ENCODE assay signal across 8 mouse cellular contexts in genomic region chr13:51748009-51748552, GRCm38 (mm10). TPM values are rescaled to one million over a fixed set of nuclear protein-coding genes. Genes with fewer than 3 reads are reported as not detected.
DNase-seq lines count a peak whose midpoint lies in the region; ATAC-seq and TF ChIP-seq lines count a peak whose summit lies in the region.

No protein-coding gene starts in this region.

- ATAC-seq in heart, embryonic 15.5 days (replicated peaks; ENCODE audit: insufficient number of reproducible peaks, insufficient read depth, low FRiP score, low read depth) = peak; percentile 25; the same call in 1 of the 2 replicates
- ATAC-seq in monocyte, adult 5-6 weeks (replicated peaks; ENCODE audit: insufficient number of reproducible peaks, low FRiP score, low TSS enrichment, poor library complexity, severe bottlenecking) = peak; percentile 85
- ATAC-seq in midbrain, postnatal 0 days (ENCODE audit: low FRiP score) = no peak

- H3K4me1 ChIP-seq in heart, embryonic 15.5 days (replicated peaks) = peaks cover 64% of the 10 kb centered on the region
- no peaks in the 10 kb centered on the region; the same call in 1 of the 2 replicates for H3K4me1 ChIP-seq in midbrain, postnatal 0 days (ENCODE audit: insufficient read depth, low read length)

- H3K9me3 ChIP-seq in heart, embryonic 15.5 days (replicated peaks) = no peaks in the 10 kb centered on the region
- no peaks in the 10 kb centered on the region for H3K9me3 ChIP-seq in midbrain, postnatal 0 days (ENCODE audit: low read length)

- H3K4me3 ChIP-seq in heart, embryonic 15.5 days = no peak overlapping the region
- H3K4me3 ChIP-seq in midbrain, postnatal 0 days (ENCODE audit: low read depth, low read length) = no peak overlapping the region

- H3K9ac ChIP-seq in heart, embryonic 15.5 days = no peak overlapping the region
- H3K9ac ChIP-seq in midbrain, postnatal 0 days (replicated peaks; ENCODE audit: low read length, poor library complexity, severe bottlenecking) = no peak overlapping the region

- WGBS in heart, embryonic 15.5 days = 43% methylated on average over 12 of the region's 12 CpGs
- 27% methylated on average over 12 of the region's 12 CpGs for WGBS in large intestine, adult 2 months
- 77% methylated on average over 12 of the region's 12 CpGs for WGBS in midbrain, postnatal 0 days

- no peaks in the 10 kb centered on the region for H3K27me3 ChIP-seq in heart, embryonic 15.5 days
- no peaks in the 10 kb centered on the region for H3K27me3 ChIP-seq in midbrain, postnatal 0 days (ENCODE audit: insufficient read depth, low read length)

- TF ChIP-seq CTCF in midbrain, postnatal 0 days (IDR thresholded peaks at IDR 0.05) = no peak

- H3K27ac ChIP-seq in heart, embryonic 15.5 days = peak overlapping the region; percentile 22; the same call in 1 of the 2 replicates
- no peak overlapping the region for H3K27ac ChIP-seq in midbrain, postnatal 0 days (ENCODE audit: low read depth, low read length)

- peak overlapping the region; percentile 12; the same call in 1 of the 2 replicates for H3K4me2 ChIP-seq in heart, embryonic 15.5 days
- H3K4me2 ChIP-seq in midbrain, postnatal 0 days (ENCODE audit: low read depth, low read length, poor library complexity, severe bottlenecking) = no peak overlapping the region

- DNase-seq in ovary, adult 18-20 months (ENCODE audit: low spot score) = peak; percentile 51
- no peak for DNase-seq in ovary, postnatal 10 days (ENCODE audit: low spot score)
- peak; percentile 72 for DNase-seq in c-Kit-positive CD71-positive TER-119-negative erythroid progenitor cells, embryonic 14.5 days (ENCODE audit: low read depth)
- DNase-seq in large intestine, adult 2 months (ENCODE audit: low read depth, low spot score) = peak; percentile 16
- DNase-seq in left cerebral cortex, adult 8-10 months (ENCODE audit: low spot score in 2 of 2) = no peak
- no peak for DNase-seq in midbrain, postnatal 0 days (ENCODE audit: low spot score)

- H3K36me3 ChIP-seq in heart, embryonic 15.5 days = no peaks in the 10 kb centered on the region
- H3K36me3 ChIP-seq in midbrain, postnatal 0 days (ENCODE audit: insufficient read depth, low read length) = no peaks in the 10 kb centered on the region

RNA-seq across cellular contexts. Expression of gene Sema4d, which starts 45.5 kb away (rescaled TPM):
- polyA plus RNA-seq in heart, embryonic 15.5 days (2015; fragmentation: Nextera tagmentation; extraction: Ambion mirVana) = 14.7 and 19.8 TPM in 2 replicates
- 17.9 and 19.8 TPM in 2 replicates for polyA plus RNA-seq in large intestine, adult 2 months (2012; rRNA removed)
- total RNA-seq in monocyte, adult 5-6 weeks (2017) = 134 to 201 TPM (median 136 TPM) in 3 replicates
- total RNA-seq in left cerebral cortex, adult 8-10 months (2022) = 10 to 100 TPM; 71.1 to 80.0 (median 75.5) TPM
- 19.3 and 19.8 TPM in 2 replicates for total RNA-seq in midbrain, postnatal 0 days (2014; rRNA removed)
- polyA plus RNA-seq in midbrain, postnatal 0 days (2015; fragmentation: Nextera tagmentation; extraction: Ambion mirVana) = 13.6 and 13.7 TPM in 2 replicates

Comparison
In these comparisons a context has a peak if more than half of its experiments do, and no peak if none do; other contexts are left out.
1. DNase-seq: peak in ovary, adult 18-20 months (single experiment), c-Kit-positive CD71-positive TER-119-negative erythroid progenitor cells, embryonic 14.5 days (single experiment) and large intestine, adult 2 months (single experiment); none in ovary, postnatal 10 days (single experiment), left cerebral cortex, adult 8-10 months (0 of 2) and midbrain, postnatal 0 days (single experiment).